Mouse (Mus musculus) Patski (cell line): ENCODE data around the gene Pnmal1. TPM values are rescaled to one million over a fixed set of nuclear protein-coding genes. Genes with fewer than 3 reads are reported as not detected.

Experiments used
- ATAC-seq: fragments of 100-300 bp; one replicate; pipeline ENCODE4 v1.8.0; 2021
- CTCF ChIA-PET: fragments of 350-600 bp; sonication (Branson Sonifier 250); formaldehyde crosslinking; loops from one replicate; lab custom pipeline; 2022; ENCODE audit warnings: inconsistent platforms; lab: Charles Lee
- POLR2A ChIA-PET: fragments of 350-600 bp; sonication (Branson Sonifier 250); formaldehyde crosslinking; loops from one replicate; lab custom pipeline; 2022; ENCODE audit warnings: antibody characterized with exemption, inconsistent platforms; lab: Charles Lee
- DNase-seq: peaks from one replicate; pipeline ENCODE4 v3.0.0-alpha.2; 2011; ENCODE audit warnings: low read depth, low spot score
- H3K27me3 ChIP-seq: fragments of 371-371 bp; one replicate; pipeline ENCODE4 v1.5.1; 2021
- CTCF ChIP-seq: fragments of 100-300 bp; IDR thresholded peaks from one replicate; pipeline ENCODE4 v1.5.1; 2021
- in situ Hi-C: fragments of 300-500 bp; cut with MboI; formaldehyde crosslinking; loops from 3 replicates; pipeline ENCODE4 v1.11.1; 2018; ENCODE audit warnings: low pct_unique_long_range_greater_than_20kb, mixed read lengths
- polyA plus RNA-seq: library from polyadenylated mRNA; unstranded; gene quantifications from one replicate; pipeline ENCODE4 v1.2.3, GENCODE M21; 2021

Pnmal1 gene
- polyA plus RNA-seq, 1 experiment from 2014 or later: not detected

- CTCF ChIA-PET: interaction anchor here (0.9 to 1.2 kb wide), 3 partner anchors 8 to 63 kb away, joined by 3 to 5 read pairs (median 3); no protein-coding TSS in a partner anchor
- DNase-seq (no peak), ATAC-seq (no peak)
- in situ Hi-C loops: no loop called here
- POLR2A ChIA-PET: interaction anchor here (0.8 kb wide), 1 partner anchor 60 kb away, joined by 3 read pairs; no protein-coding TSS in a partner anchor
- TF ChIP-seq CTCF: no peak
- peaks cover 4% of the 10 kb centered on the region for H3K27me3 ChIP-seq
These were observed 34.9 kb downstream of the Pnmal1 start for GRCm38 (mm10) chr7:16994400-16994799.

- no peaks in the 10 kb centered on the region for H3K27me3 ChIP-seq
- in situ Hi-C loops: no loop called here
- ChIA-PET CTCF (interaction anchor here (0.9 to 1.2 kb wide), 3 partner anchors 9 to 64 kb away, joined by 3 to 5 read pairs (median 3); no protein-coding TSS in a partner anchor), POLR2A (no interaction called here)
- TF ChIP-seq CTCF: no peak
- no peak for DNase-seq
- ATAC-seq: no peak
These were observed 35.9 kb downstream of the Pnmal1 start for GRCm38 (mm10) chr7:16995345-16995744.

- no peak for ATAC-seq
- in situ Hi-C loops: no loop called here
- TF ChIP-seq CTCF: no peak
- no peaks in the 10 kb centered on the region for H3K27me3 ChIP-seq
- DNase-seq: no peak
- ChIA-PET CTCF (interaction anchor here (1.0 to 6.8 kb wide), 6 partner anchors 11 to 67 kb away, joined by 3 to 44 read pairs (median 9); no protein-coding TSS in a partner anchor), POLR2A (no interaction called here)
These were observed 39.8 kb downstream of the Pnmal1 start for GRCm38 (mm10) chr7:16999233-16999632.

GRCm38 (mm10) chr7:16999650-17000049 is 40.2 kb downstream of the Pnmal1 start:
- ATAC-seq: peak; percentile 19
- POLR2A ChIA-PET: no interaction called here
- in situ Hi-C loops: loop anchor here (5.0 kb wide), 2 partner anchors 47 to 68 kb away; no protein-coding TSS in a partner anchor
- CTCF ChIA-PET: interaction anchor here (1.0 to 6.8 kb wide), 8 partner anchors 10 to 68 kb away, joined by 3 to 44 read pairs (median 9); no protein-coding TSS in a partner anchor
- peak; percentile 87 for TF ChIP-seq CTCF
- no peaks in the 10 kb centered on the region for H3K27me3 ChIP-seq
- no peak for DNase-seq

- ATAC-seq (peak; percentile 71), DNase-seq (peak; percentile 33)
- POLR2A ChIA-PET: no interaction called here
- H3K27me3 ChIP-seq: no peaks in the 10 kb centered on the region
- TF ChIP-seq CTCF: peak; percentile 83
- in situ Hi-C loops: loop anchor here (5.0 kb wide), 2 partner anchors 50 to 65 kb away; no protein-coding TSS in a partner anchor
- CTCF ChIA-PET: interaction anchor here (0.6 to 6.8 kb wide), 19 partner anchors 10 to 83 kb away, joined by 3 to 44 read pairs (median 4); no protein-coding TSS in a partner anchor
These were observed 43.1 kb downstream of the Pnmal1 start for GRCm38 (mm10) chr7:17002375-17003195.

GRCm38 (mm10) chr7:17003230-17003960 is 43.9 kb downstream of the Pnmal1 start:
- CTCF ChIA-PET: interaction anchor here (0.6 to 6.8 kb wide), 14 partner anchors 10 to 84 kb away, joined by 3 to 44 read pairs (median 4); no protein-coding TSS in a partner anchor
- POLR2A ChIA-PET: no interaction called here
- H3K27me3 ChIP-seq: no peaks in the 10 kb centered on the region
- no peak for TF ChIP-seq CTCF
- ATAC-seq: no peak
- in situ Hi-C loops: loop anchor here (5.0 kb wide), 2 partner anchors 51 to 64 kb away; no protein-coding TSS in a partner anchor
- no peak for DNase-seq

- TF ChIP-seq CTCF: no peak
- no peaks in the 10 kb centered on the region for H3K27me3 ChIP-seq
- no peak for DNase-seq
- ATAC-seq: no peak
- in situ Hi-C loops: loop anchor here (5.0 kb wide), 2 partner anchors 52 to 63 kb away; no protein-coding TSS in a partner anchor
- ChIA-PET CTCF (interaction anchor here (1.3 to 6.8 kb wide), 6 partner anchors 12 to 73 kb away, joined by 3 to 44 read pairs (median 18); no protein-coding TSS in a partner anchor), POLR2A (no interaction called here)
These were observed 45.2 kb downstream of the Pnmal1 start for GRCm38 (mm10) chr7:17004716-17005115.

GRCm38 (mm10) chr7:17007300-17007699 is 47.8 kb downstream of the Pnmal1 start:
- POLR2A ChIA-PET: no interaction called here

GRCm38 (mm10) chr7:17009326-17010009 is 50.0 kb downstream of the Pnmal1 start:
- H3K27me3 ChIP-seq: no peaks in the 10 kb centered on the region
- no peak for ATAC-seq
- TF ChIP-seq CTCF: no peak
- in situ Hi-C loops: no loop called here
- CTCF ChIA-PET: interaction anchor here (2.1 kb wide), 1 partner anchor 10 kb away, joined by 5 read pairs; no protein-coding TSS in a partner anchor
- POLR2A ChIA-PET: no interaction called here
- DNase-seq: no peak

More at GRCm38 (mm10) chr7:17007300-17007699, 47.8 kb downstream of the Pnmal1 start:
- no peak for ATAC-seq
- CTCF ChIA-PET: interaction anchor here (0.9 to 2.5 kb wide), 6 partner anchors 10 to 75 kb away, joined by 3 to 14 read pairs (median 4); partner anchors contain the start of gene Psg16
- in situ Hi-C loops: no loop called here
- DNase-seq: no peak
- H3K27me3 ChIP-seq: no peaks in the 10 kb centered on the region
- TF ChIP-seq CTCF: no peak

GRCm38 (mm10) chr7:17010010-17010347 is 50.5 kb downstream of the Pnmal1 start:
- CTCF ChIA-PET: interaction anchor here (2.1 kb wide), 1 partner anchor 10 kb away, joined by 5 read pairs; no protein-coding TSS in a partner anchor
- no peak for TF ChIP-seq CTCF
- no peaks in the 10 kb centered on the region for H3K27me3 ChIP-seq
- in situ Hi-C loops: no loop called here
- POLR2A ChIA-PET: no interaction called here
- no peak for ATAC-seq
- DNase-seq: no peak
